Mouse (Mus musculus) adrenal gland, postnatal 0 days (tissue): ENCODE data around the gene Frmd3. TPM values are rescaled to one million over a fixed set of nuclear protein-coding genes. Genes with fewer than 3 reads are reported as not detected.

Experiments
- polyA plus RNA-seq: library from polyadenylated mRNA; unstranded; fragments of >200 nt; fragmentation: Nextera tagmentation; extraction: Ambion mirVana; gene quantifications from 2 replicates; pipeline ENCODE4 v1.2.1, GENCODE M21; 2015

Frmd3 gene
- polyA plus RNA-seq, result 1.7 and 2.3 TPM in 2 replicates

GRCm38 (mm10) chr4:74013211-74014047 lies at the start of gene Frmd3:
Gene Frmd3, plus strand, starts transcription at chr4:74013442.

GRCm38 (mm10) chr4:74242176-74242575 lies 228.9 kb downstream of the Frmd3 start, which contains the start of gene Kdm4c:
Gene Kdm4c, plus strand, starts transcription at chr4:74242497.

Other genes with a start within 250 kb of the Frmd3 start
- 0.11 and 0.30 TPM in 2 replicates for gene Rasef, start 222.4 kb upstream of the Frmd3 start, polyA plus RNA-seq
- not detected in 2 replicates for gene Gm11758, start 137.2 kb upstream of the Frmd3 start, polyA plus RNA-seq
- not detected in 2 replicates for gene Gm11757, start 122.3 kb upstream of the Frmd3 start, polyA plus RNA-seq
- gene Gm13871, start 107.5 kb upstream of the Frmd3 start, polyA plus RNA-seq, result not detected in 2 replicates
- gene Gm11756, start 92.7 kb upstream of the Frmd3 start, polyA plus RNA-seq, result not detected in 2 replicates
- gene 2310002L09Rik, start 62.6 kb upstream of the Frmd3 start, polyA plus RNA-seq, result 0.23 TPM in 1 of 2 replicates, not detected in the other
- gene Kdm4c, start 229.1 kb downstream of the Frmd3 start, polyA plus RNA-seq, result 6.9 and 9.4 TPM in 2 replicates